Mouse (Mus musculus) heart, adult 8-10 months (tissue): ENCODE measurements around the gene Nrf1. TPM values are rescaled to one million over a fixed set of nuclear protein-coding genes. Genes with fewer than 3 reads are reported as not detected.
A peak's percentile ranks its signal among the peaks of the same experiment; 100 is the strongest.

ENCODE experiments used
- DNase-seq: peaks from one replicate; pipeline ENCODE4 v3.0.0; 2022; ENCODE audit warnings: low spot score
- total RNA-seq, 4 experiments: library from RNA; stranded (reverse); gene quantifications; 2 replicates each; pipeline ENCODE4 v1.2.4; 2022

Nrf1 gene
- total RNA-seq, 4 experiments from 2014 or later, result 10.6 to 12.3 (median 11.3) TPM

GRCm38 (mm10) chr6:30078938-30079529 lies 31.2 kb downstream of the Nrf1 start:
- DNase-seq, result no peak

- DNase-seq, result peak; percentile 50
Measured at GRCm38 (mm10) chr6:30081339-30081738, 33.6 kb downstream of the Nrf1 start.

- DNase-seq, result no peak
Measured at GRCm38 (mm10) chr6:30083307-30083706, 35.5 kb downstream of the Nrf1 start.

GRCm38 (mm10) chr6:30085351-30085750 lies 37.6 kb downstream of the Nrf1 start:
- DNase-seq, result no peak

GRCm38 (mm10) chr6:30091221-30091620 lies 43.4 kb downstream of the Nrf1 start:
- DNase-seq, result no peak

GRCm38 (mm10) chr6:30092816-30093215 lies 45.0 kb downstream of the Nrf1 start:
- no peak for DNase-seq

GRCm38 (mm10) chr6:30101773-30102415 lies 54.1 kb downstream of the Nrf1 start:
- DNase-seq, result no peak

- no peak for DNase-seq
Measured at GRCm38 (mm10) chr6:30106091-30106490, 58.3 kb downstream of the Nrf1 start.

- no peak for DNase-seq
Measured at GRCm38 (mm10) chr6:30107456-30107855, 59.7 kb downstream of the Nrf1 start.

- no peak for DNase-seq
Measured at GRCm38 (mm10) chr6:30109820-30110502, 62.2 kb downstream of the Nrf1 start.

- DNase-seq, result no peak
Measured at GRCm38 (mm10) chr6:30112349-30113132, 64.8 kb downstream of the Nrf1 start.

- peak; percentile 16 for DNase-seq
Measured at GRCm38 (mm10) chr6:30114101-30114500, 66.3 kb downstream of the Nrf1 start.

- DNase-seq, result no peak
Measured at GRCm38 (mm10) chr6:30121152-30121551, 73.4 kb downstream of the Nrf1 start.

- DNase-seq, result no peak
Measured at GRCm38 (mm10) chr6:30121600-30121999, 73.8 kb downstream of the Nrf1 start.

- DNase-seq, result no peak
Measured at GRCm38 (mm10) chr6:30123391-30123790, 75.6 kb downstream of the Nrf1 start.

- DNase-seq, result no peak
Measured at GRCm38 (mm10) chr6:30126060-30126459, 78.3 kb downstream of the Nrf1 start.

GRCm38 (mm10) chr6:30126766-30127165 lies 79.0 kb downstream of the Nrf1 start:
- no peak for DNase-seq

GRCm38 (mm10) chr6:30132399-30132798 lies 84.6 kb downstream of the Nrf1 start:
- DNase-seq, result no peak

- DNase-seq, result no peak
Measured at GRCm38 (mm10) chr6:30135590-30135989, 87.8 kb downstream of the Nrf1 start.

- DNase-seq, result no peak
Measured at GRCm38 (mm10) chr6:30137227-30137626, 89.4 kb downstream of the Nrf1 start.

GRCm38 (mm10) chr6:30139329-30140045 lies 91.7 kb downstream of the Nrf1 start:
- no peak for DNase-seq

- no peak for DNase-seq
Measured at GRCm38 (mm10) chr6:30143263-30143662, 95.5 kb downstream of the Nrf1 start.
